16 mouse cellular contexts compared by ENCODE assay signal in genomic region chr4:149302136-149302535, GRCm38 (mm10). TPM values are rescaled to one million over a fixed set of nuclear protein-coding genes. Genes with fewer than 3 reads are reported as not detected.
DNase-seq lines count a peak whose midpoint lies in the region; ATAC-seq and TF ChIP-seq lines count a peak whose summit lies in the region.
"Had no signal": no experiment of that assay in that cellular context is flagged by ENCODE, and none has a peak within 500 bp of the region (broad histone marks: within the 10 kb centered on the region; RNA-seq: fewer than 3 reads in every experiment).

No protein-coding gene starts in this region.

- H3K4me2 ChIP-seq in hindbrain, postnatal 0 days (ENCODE audit: low read depth, low read length): 0 out of 2 replicates have a peak overlapping the region, but pooled peaks have one; percentile 3
- H3K4me2 ChIP-seq: embryonic facial prominence, embryonic 13.5 days; intestine, embryonic 15.5 days; midbrain, embryonic 12.5 days had no signal

- peak overlapping the region; percentile 97 for H3K27ac ChIP-seq in gastrocnemius, adult 2 months
- 0 out of 2 replicates have a peak overlapping the region, but pooled peaks have one; percentile 11 for H3K27ac ChIP-seq in hindbrain, postnatal 0 days
- no peak overlapping the region for H3K27ac ChIP-seq in hindbrain, embryonic 10.5 days
- peak overlapping the region; percentile 61; the same call in 1 of the 2 replicates for H3K27ac ChIP-seq in ES-Bruce4 (ENCODE audit: insufficient read depth, low read length)
- H3K27ac ChIP-seq: embryonic facial prominence, embryonic 13.5 days; intestine, embryonic 15.5 days; macrophage; midbrain, embryonic 12.5 days had no signal

- H3K9me3 ChIP-seq in hindbrain, postnatal 0 days (ENCODE audit: low read length): no peaks in the 10 kb centered on the region
- H3K9me3 ChIP-seq in hindbrain, embryonic 10.5 days: no peaks in the 10 kb centered on the region
- H3K9me3 ChIP-seq in ES-Bruce4 (replicated peaks; ENCODE audit: control insufficient read depth, insufficient read depth, low read length, poor library complexity, severe bottlenecking): no peaks in the 10 kb centered on the region
- H3K9me3 ChIP-seq: embryonic facial prominence, embryonic 13.5 days; intestine, embryonic 15.5 days; midbrain, embryonic 12.5 days had no signal

- 0 out of 2 replicates have a peak overlapping the region, but pooled peaks have one; percentile 21 for H3K9ac ChIP-seq in hindbrain, postnatal 0 days (replicated peaks; ENCODE audit: low read length)
- H3K9ac ChIP-seq in ES-Bruce4 (ENCODE audit: low read depth, poor library complexity, severe bottlenecking): no peak overlapping the region
- H3K9ac ChIP-seq: embryonic facial prominence, embryonic 13.5 days; intestine, embryonic 15.5 days; midbrain, embryonic 12.5 days had no signal

- TF ChIP-seq CTCF in gastrocnemius, adult 2 months (IDR thresholded peaks at IDR 0.05): no peak
- TF ChIP-seq CTCF in hindbrain, postnatal 0 days (IDR thresholded peaks at IDR 0.05; ENCODE audit: low read depth): no peak
- no peak for TF ChIP-seq CTCF in ES-Bruce4 (IDR thresholded peaks at IDR 0.05; ENCODE audit: low read depth, low read length)

- TF ChIP-seq POLR2A in ES-Bruce4 (IDR thresholded peaks at IDR 0.05; ENCODE audit: insufficient read depth, low read length): no peak

- H3K4me1 ChIP-seq in hindbrain, postnatal 0 days (ENCODE audit: insufficient read depth, low read length): peaks cover 31% of the 10 kb centered on the region
- peaks cover 49% of the 10 kb centered on the region for H3K4me1 ChIP-seq in hindbrain, embryonic 10.5 days (replicated peaks)
- H3K4me1 ChIP-seq in ES-Bruce4 (ENCODE audit: control insufficient read depth, insufficient read depth, low read length): peaks cover 4% of the 10 kb centered on the region

- ATAC-seq in hindbrain, postnatal 0 days: no peak
- ATAC-seq: intestine, embryonic 15.5 days had no signal

- no peaks in the 10 kb centered on the region for H3K36me3 ChIP-seq in hindbrain, postnatal 0 days (ENCODE audit: insufficient read depth, low read length)
- H3K36me3 ChIP-seq in hindbrain, embryonic 10.5 days: 0 out of 2 replicates have a peak, but pooled peaks cover 6% of the 10 kb centered on the region
- H3K36me3 ChIP-seq in ES-Bruce4 (ENCODE audit: control insufficient read depth, insufficient read depth, low read length, poor library complexity, severe bottlenecking): no peaks in the 10 kb centered on the region
- H3K36me3 ChIP-seq: embryonic facial prominence, embryonic 13.5 days; intestine, embryonic 15.5 days; midbrain, embryonic 12.5 days had no signal

- intact Hi-C loops in gastrocnemius, adult 2 months (cut with DNase I): no loop called here

- 39% methylated on average over 3 of the region's 3 CpGs for WGBS in hindbrain, postnatal 0 days
- 71% methylated on average over 3 of the region's 3 CpGs for WGBS in hindbrain, embryonic 10.5 days

- no peak for TF ChIP-seq EP300 in ES-Bruce4 (IDR thresholded peaks at IDR 0.05; ENCODE audit: insufficient read depth, low read depth, low read length)

- peak overlapping the region; percentile 92 for H3K4me3 ChIP-seq in gastrocnemius, adult 2 months
- no peak overlapping the region for H3K4me3 ChIP-seq in hindbrain, postnatal 0 days (ENCODE audit: low read length)
- no peak overlapping the region for H3K4me3 ChIP-seq in hindbrain, embryonic 10.5 days
- H3K4me3 ChIP-seq in ES-Bruce4 (ENCODE audit: low read depth, low read length): no peak overlapping the region
- H3K4me3 ChIP-seq: embryonic facial prominence, embryonic 13.5 days; intestine, embryonic 15.5 days; midbrain, embryonic 12.5 days had no signal

- no peaks in the 10 kb centered on the region for H3K27me3 ChIP-seq in hindbrain, postnatal 0 days (ENCODE audit: insufficient read depth, low read length)
- no peaks in the 10 kb centered on the region for H3K27me3 ChIP-seq in hindbrain, embryonic 10.5 days (ENCODE audit: insufficient read depth, poor library complexity, severe bottlenecking)
- no peaks in the 10 kb centered on the region for H3K27me3 ChIP-seq in ES-Bruce4 (ENCODE audit: control insufficient read depth, insufficient read depth, low read length, poor library complexity, severe bottlenecking)
- H3K27me3 ChIP-seq: embryonic facial prominence, embryonic 13.5 days; intestine, embryonic 15.5 days; midbrain, embryonic 12.5 days had no signal

- no peak for DNase-seq in gastrocnemius, adult 2 months
- DNase-seq in gastrocnemius, adult 8-10 months (ENCODE audit: low spot score in 2 of 2): no peak
- DNase-seq in hindbrain, postnatal 0 days (ENCODE audit: low spot score): no peak
- no peak for DNase-seq in hindbrain, embryonic 10.5 days (ENCODE audit: low spot score)
- DNase-seq in 416B (ENCODE audit: low read depth): peak; percentile 61
- DNase-seq in cerebellum, postnatal 14 days: no peak
- DNase-seq: kidney, postnatal 4 days; liver; lung, adult 2 months; right cerebral cortex, adult 18-20 months; thymus, adult 18-20 months had no signal

RNA-seq across cellular contexts. Expression of gene Kif1b, which starts 5.4 kb away (rescaled TPM):
- total RNA-seq in gastrocnemius, adult 2 months (2021): 100 to 1,000 TPM; 256 to 358 TPM
- 100 to 1,000 TPM; 281 to 318 (median 297) TPM for total RNA-seq in gastrocnemius, adult 8-10 months (2022)
- 322 and 420 TPM in 2 replicates for total RNA-seq in hindbrain, postnatal 0 days (2014; rRNA removed)
- polyA plus RNA-seq in hindbrain, postnatal 0 days (2015; fragmentation: Nextera tagmentation; extraction: Ambion mirVana): 210 and 213 TPM in 2 replicates
- 77.1 and 90.9 TPM in 2 replicates for polyA plus RNA-seq in hindbrain, embryonic 10.5 days (2016; fragmentation: Nextera tagmentation; extraction: Ambion mirVana)
- 40.0 and 54.7 TPM in 2 replicates for polyA plus RNA-seq in ES-Bruce4 (2011; ENCODE audit: insufficient read depth, insufficient read length, low read depth, missing spikeins)
